Mouse (Mus musculus) stomach, embryonic 14.5 days (tissue): ENCODE measurements at regions not wholly inside any gene's neighbourhood (a gene's known extent, or its start where the extent isn't known, plus 50 kb on each side); places are given as distances from the start of the nearest gene placed in this dataset.
"Not testable (repeated sequence)": the region's sequence is repeated elsewhere in the genome, so short reads cannot be mapped to it uniquely, and the experiment has no call there.

Source experiments
- ATAC-seq: fragments of 200-750 bp; cut with Nextera tagmentation; 2 replicates; pipeline ENCODE4 v1.8.0; 2017; ENCODE audit warnings: low read depth, moderate TSS enrichment; ENCODE audit not compliant: insufficient number of reproducible peaks, insufficient read depth, low FRiP score
- H3K27ac ChIP-seq: fragments of 300-500 bp; sonication (generic); 2 replicates; pipeline ENCODE4 v1.5.1; 2014; ENCODE audit warnings: mild to moderate bottlenecking, low read length, moderate library complexity, mixed read lengths
- H3K27me3 ChIP-seq: fragments of 300-500 bp; sonication (generic); 2 replicates; pipeline ENCODE4 v1.6.1; 2014; ENCODE audit warnings: low read length, control low read depth, mixed read lengths; ENCODE audit not compliant: control insufficient read depth, insufficient read depth
- H3K36me3 ChIP-seq: fragments of 300-500 bp; sonication (generic); 2 replicates; pipeline ENCODE4 v1.6.1; 2014; ENCODE audit warnings: mild to moderate bottlenecking, control low read depth, low read length, moderate library complexity, mixed read lengths; ENCODE audit not compliant: control insufficient read depth, insufficient read depth
- H3K4me1 ChIP-seq: fragments of 300-500 bp; sonication (generic); 2 replicates; pipeline ENCODE4 v1.6.1; 2014; ENCODE audit warnings: low read length, control low read depth, mixed read lengths; ENCODE audit not compliant: control insufficient read depth, insufficient read depth
- H3K4me2 ChIP-seq: fragments of 300-500 bp; sonication (generic); replicated peaks from 2 replicates; pipeline ENCODE4 v1.6.1; 2014; ENCODE audit warnings: low read depth, low read length, control low read depth
- H3K4me3 ChIP-seq: fragments of 300-500 bp; sonication (generic); 2 replicates; pipeline ENCODE4 v1.5.1; 2014; ENCODE audit warnings: low read depth, low read length, control low read depth
- H3K9ac ChIP-seq: fragments of 300-500 bp; sonication (generic); replicated peaks from 2 replicates; pipeline ENCODE4 v1.6.1; 2014; ENCODE audit warnings: low read depth, mild to moderate bottlenecking, control low read depth, low read length, moderate library complexity, mixed read lengths
- H3K9me3 ChIP-seq: fragments of 300-500 bp; sonication (generic); 2 replicates; pipeline ENCODE4 v1.6.1; 2016; ENCODE audit warnings: low read depth, low read length, control low read depth; ENCODE audit not compliant: control insufficient read depth
- WGBS: fragments of 180-500 bp; shearing (Covaris S2); extraction: QIAGEN DNeasy Blood & Tissue Kit; methylation state at CpG from one replicate; pipeline ENCODE4 v1.1.7; 2014; 5-methylcytosine and 5-hydroxymethylcytosine counted together

DNA sequence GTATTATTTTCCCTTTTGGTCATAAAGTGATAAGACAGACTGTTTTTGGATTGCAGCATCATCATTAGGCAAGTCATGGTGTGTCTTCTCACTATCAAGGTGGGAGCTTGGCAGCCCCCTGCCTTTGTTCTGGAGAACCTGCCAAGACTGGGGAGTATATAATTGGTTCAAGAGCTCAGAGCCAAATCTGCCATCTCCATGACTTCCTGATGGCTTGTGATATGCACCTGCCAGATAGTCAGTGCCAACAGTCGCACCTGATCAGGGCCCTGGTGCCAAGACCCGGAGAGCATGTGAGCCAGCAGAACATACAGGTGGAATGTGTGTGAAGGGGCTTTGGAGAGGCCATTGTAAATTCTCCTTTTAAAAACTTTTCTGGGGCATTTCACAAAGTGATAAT is 305.8 kb upstream of the Ghitm start:
- no peak for ATAC-seq
- Histone ChIP-seq H3K4me1 (no peaks in the 10 kb centered on the region), H3K27ac (no peak overlapping the region), H3K9ac (no peak overlapping the region), H3K9me3 (no peaks in the 10 kb centered on the region), H3K36me3 (no peaks in the 10 kb centered on the region), H3K27me3 (no peaks in the 10 kb centered on the region), H3K4me3 (no peak overlapping the region), H3K4me2 (no peak overlapping the region)
- 81% methylated on average over 2 of the region's 2 CpGs for WGBS

DNA sequence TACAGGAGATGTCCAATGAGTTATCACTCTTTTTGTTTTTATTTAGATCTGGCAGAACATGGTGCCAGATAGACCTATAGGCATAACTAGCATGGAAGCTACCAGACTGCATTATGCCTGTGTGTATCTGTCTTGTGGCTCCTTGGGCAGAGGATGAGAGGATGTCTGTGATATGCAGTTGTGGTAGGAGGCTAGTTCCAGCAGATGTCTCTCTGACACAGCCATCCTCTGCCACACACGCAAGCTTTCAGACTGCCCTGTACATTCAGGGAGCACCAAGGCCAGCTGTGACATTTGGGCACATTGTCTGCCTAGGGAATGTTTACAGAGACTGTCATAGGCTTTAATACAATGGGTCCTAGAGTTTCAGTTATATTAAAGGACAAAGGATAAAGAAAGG is 295.6 kb upstream of the Ghitm start:
- no peaks in the 10 kb centered on the region for H3K27me3 ChIP-seq
- H3K36me3 ChIP-seq: no peaks in the 10 kb centered on the region
- no peaks in the 10 kb centered on the region for H3K4me1 ChIP-seq
- H3K4me3 ChIP-seq: no peak overlapping the region
- whole genome bisulfite sequencing: 58% methylated on average over 1 of the region's 1 CpGs
- H3K9me3 ChIP-seq: no peaks in the 10 kb centered on the region
- no peak for ATAC-seq
- H3K27ac ChIP-seq: no peak overlapping the region
- H3K4me2 ChIP-seq: no peak overlapping the region
- no peak overlapping the region for H3K9ac ChIP-seq

DNA sequence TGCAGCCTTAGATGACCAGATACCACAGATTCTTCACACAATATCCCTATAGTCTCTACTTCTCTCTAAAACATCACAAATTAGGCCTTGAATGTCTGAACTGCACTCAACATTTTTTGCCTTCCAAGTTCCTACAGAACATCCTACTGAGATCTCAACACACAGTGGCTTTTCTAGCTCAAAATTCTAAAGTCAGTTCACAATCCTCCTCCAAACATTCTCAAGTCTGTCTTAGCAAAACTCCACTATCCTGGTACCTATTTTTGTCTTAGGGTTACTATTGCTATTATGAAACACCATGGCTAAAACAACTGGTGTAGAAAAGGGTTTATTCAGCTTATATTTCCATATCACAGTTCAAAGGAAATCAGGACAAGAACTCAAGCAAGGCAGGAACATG is 290.4 kb upstream of the Ghitm start:
- Histone ChIP-seq H3K9ac (no peak overlapping the region), H3K9me3 (no peaks in the 10 kb centered on the region), H3K4me1 (no peaks in the 10 kb centered on the region), H3K27me3 (no peaks in the 10 kb centered on the region), H3K4me2 (no peak overlapping the region), H3K27ac (no peak overlapping the region), H3K4me3 (no peak overlapping the region), H3K36me3 (no peaks in the 10 kb centered on the region)
- no peak for ATAC-seq

DNA sequence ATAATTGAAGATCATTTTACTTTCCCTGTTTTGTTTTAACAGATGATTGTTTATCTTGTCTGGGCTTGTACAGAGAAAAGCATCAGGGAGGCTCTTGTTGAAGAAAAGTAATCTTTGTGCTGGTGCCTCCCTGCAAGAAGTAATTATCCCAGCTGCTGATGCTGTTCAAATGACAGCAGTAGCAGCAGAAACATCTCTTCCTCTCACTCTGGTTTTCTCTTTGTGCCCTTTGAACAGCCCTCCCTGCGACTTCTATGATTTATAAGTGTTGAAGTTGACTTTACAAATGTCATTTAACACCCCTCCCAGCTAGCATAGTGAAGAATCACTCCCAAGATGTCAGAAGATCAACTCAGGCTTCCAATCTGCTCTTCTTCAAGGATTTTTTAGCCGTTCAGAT is 286.5 kb upstream of the Ghitm start:
- no peak overlapping the region for H3K4me2 ChIP-seq
- H3K27ac ChIP-seq: no peak overlapping the region
- H3K9ac ChIP-seq: no peak overlapping the region
- ATAC-seq: no peak
- H3K27me3 ChIP-seq: no peaks in the 10 kb centered on the region
- H3K4me3 ChIP-seq: no peak overlapping the region
- no peaks in the 10 kb centered on the region for H3K9me3 ChIP-seq
- no peaks in the 10 kb centered on the region for H3K36me3 ChIP-seq
- H3K4me1 ChIP-seq: no peaks in the 10 kb centered on the region
- 24% methylated on average over 2 of the region's 2 CpGs for WGBS

DNA sequence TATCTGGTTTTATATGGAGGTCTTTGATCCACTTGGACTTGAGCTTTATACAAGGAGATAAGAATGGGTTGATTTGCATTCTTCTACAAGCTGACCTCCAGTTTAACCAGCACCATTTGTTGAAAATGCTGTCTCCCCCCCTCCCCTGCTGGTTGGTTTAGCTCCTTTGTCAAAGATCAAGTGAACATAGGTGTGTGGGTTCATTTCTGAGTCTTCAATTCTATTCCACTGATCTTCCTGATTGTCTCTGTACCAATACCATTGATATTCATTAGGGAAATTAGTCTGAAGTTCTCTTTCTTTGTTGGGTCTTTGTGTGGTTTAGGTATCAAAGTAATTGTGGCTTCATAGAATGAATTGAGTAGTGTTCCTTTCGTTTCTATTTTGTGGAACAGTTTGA is 277.5 kb upstream of the Ghitm start:
- H3K27ac ChIP-seq, H3K36me3 ChIP-seq, H3K4me3 ChIP-seq, H3K9ac ChIP-seq, H3K4me2 ChIP-seq, H3K4me1 ChIP-seq, H3K27me3 ChIP-seq, ATAC-seq, H3K9me3 ChIP-seq: not testable (repeated sequence)
- 50% methylated on average over 1 of the region's 1 CpGs for WGBS

- Histone ChIP-seq H3K9me3 (no peaks in the 10 kb centered on the region), H3K36me3 (no peaks in the 10 kb centered on the region), H3K4me2 (no peak overlapping the region), H3K27ac (no peak overlapping the region), H3K4me3 (no peak overlapping the region), H3K27me3 (no peaks in the 10 kb centered on the region), H3K4me1 (no peaks in the 10 kb centered on the region), H3K9ac (no peak overlapping the region)
- ATAC-seq: no peak
- WGBS: 95% methylated on average over 1 of the region's 1 CpGs
Observed at GRCm38 (mm10) chr14:37371972-37372371, 236.9 kb upstream of the Ghitm start.

GRCm38 (mm10) chr14:37361896-37362295 is 226.8 kb upstream of the Ghitm start:
- ATAC-seq: no peak
- no peak overlapping the region for H3K27ac ChIP-seq
- H3K9me3 ChIP-seq: no peaks in the 10 kb centered on the region
- H3K36me3 ChIP-seq: no peaks in the 10 kb centered on the region
- WGBS: 53% methylated on average over 3 of the region's 3 CpGs
- H3K4me2 ChIP-seq: no peak overlapping the region
- no peaks in the 10 kb centered on the region for H3K4me1 ChIP-seq
- H3K27me3 ChIP-seq: no peaks in the 10 kb centered on the region
- no peak overlapping the region for H3K9ac ChIP-seq
- H3K4me3 ChIP-seq: no peak overlapping the region

- no peak for ATAC-seq
- WGBS: 36% methylated on average over 9 of the region's 9 CpGs
- no peaks in the 10 kb centered on the region for H3K36me3 ChIP-seq
Observed at GRCm38 (mm10) chr14:37355968-37356704, 221.1 kb upstream of the Ghitm start.

DNA sequence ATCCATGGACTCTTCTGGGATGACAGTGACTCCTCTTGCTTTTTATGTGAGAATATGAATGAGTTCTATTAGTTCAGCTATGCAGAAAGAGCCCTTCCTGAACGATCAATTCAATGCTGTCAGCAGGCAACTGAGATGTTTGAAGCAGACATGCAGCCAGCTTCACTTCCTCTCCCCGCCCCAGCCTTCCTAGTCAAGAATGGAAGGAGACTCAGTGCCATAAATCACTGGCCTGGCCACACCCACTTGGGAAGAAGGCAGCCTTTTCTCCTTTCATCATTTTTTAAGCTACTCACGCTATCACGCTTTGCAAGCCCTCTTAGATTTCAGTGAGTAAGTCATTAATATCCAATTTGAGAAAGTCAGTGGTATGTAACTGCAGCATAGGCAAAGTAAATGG is 188.3 kb upstream of the Ghitm start:
- Histone ChIP-seq H3K27me3 (no peaks in the 10 kb centered on the region), H3K9me3 (no peaks in the 10 kb centered on the region), H3K4me2 (no peak overlapping the region), H3K27ac (no peak overlapping the region), H3K36me3 (no peaks in the 10 kb centered on the region), H3K9ac (no peak overlapping the region), H3K4me1 (no peaks in the 10 kb centered on the region), H3K4me3 (no peak overlapping the region)
- WGBS: 35% methylated on average over 4 of the region's 4 CpGs
- ATAC-seq: no peak

More at GRCm38 (mm10) chr14:37355968-37356704, 221.1 kb upstream of the Ghitm start:
- Histone ChIP-seq H3K4me3 (no peak overlapping the region), H3K4me2 (no peak overlapping the region), H3K9me3 (no peaks in the 10 kb centered on the region), H3K9ac (no peak overlapping the region), H3K27ac (no peak overlapping the region), H3K27me3 (no peaks in the 10 kb centered on the region), H3K4me1 (no peaks in the 10 kb centered on the region)
